Mouse (Mus musculus) embryonic fibroblast, embryonic 13.5 days (primary cell): ENCODE data around the gene Galntl6. TPM values are rescaled to one million over a fixed set of nuclear protein-coding genes. Genes with fewer than 3 reads are reported as not detected.
"Not testable (repeated sequence)": the region's sequence is repeated elsewhere in the genome, so short reads cannot be mapped to it uniquely, and the experiment has no call there.

Source experiments
- H3K27ac ChIP-seq: 2 replicates; pipeline ENCODE4 v1.5.1; 2012; ENCODE audit warnings: low read length, control low read depth, inconsistent platforms; ENCODE audit not compliant: insufficient read depth
- H3K4me1 ChIP-seq: 2 replicates; pipeline ENCODE4 v1.6.1; 2011; ENCODE audit warnings: low read length; ENCODE audit not compliant: control insufficient read depth, insufficient read depth
- H3K4me3 ChIP-seq: 2 replicates; pipeline ENCODE4 v1.5.1; 2011; ENCODE audit warnings: mild to moderate bottlenecking, control low read depth, low read length; ENCODE audit not compliant: insufficient read depth
- CTCF ChIP-seq: IDR thresholded peaks from 2 replicates; pipeline ENCODE4 v1.5.1; 2011; ENCODE audit warnings: mild to moderate bottlenecking, control low read depth, low read length, moderate library complexity, borderline replicate concordance; ENCODE audit not compliant: insufficient read depth
- POLR2A ChIP-seq: IDR thresholded peaks from 2 replicates; pipeline ENCODE4 v1.6.1; 2011; ENCODE audit warnings: low read depth, mild to moderate bottlenecking, control low read depth, low read length, moderate library complexity
- polyA plus RNA-seq: library from polyadenylated mRNA; stranded (reverse); fragments of >200 nt; gene quantifications from 2 replicates; pipeline ENCODE4 v1.2.4, GENCODE M21; 2011; ENCODE audit warnings: low read depth; ENCODE audit not compliant: missing spikeins, insufficient read length

Galntl6 gene
- polyA plus RNA-seq, 1 experiment = not detected

- H3K4me1 ChIP-seq = no peaks in the 10 kb centered on the region
- no peak overlapping the region for H3K4me3 ChIP-seq
- TF ChIP-seq POLR2A (no peak), CTCF (no peak)
- H3K27ac ChIP-seq = no peak overlapping the region
These were observed 389.0 kb downstream of the Galntl6 start for GRCm38 (mm10) chr8:58523443-58523842.

GRCm38 (mm10) chr8:58521932-58522331 lies 390.5 kb downstream of the Galntl6 start:
- H3K27ac ChIP-seq = no peak overlapping the region
- H3K4me3 ChIP-seq = no peak overlapping the region
- no peak for TF ChIP-seq POLR2A
- no peak for TF ChIP-seq CTCF
- no peaks in the 10 kb centered on the region for H3K4me1 ChIP-seq

GRCm38 (mm10) chr8:58510516-58510915 lies 401.9 kb downstream of the Galntl6 start:
- Histone ChIP-seq H3K27ac (no peak overlapping the region), H3K4me1 (no peaks in the 10 kb centered on the region), H3K4me3 (no peak overlapping the region)
- TF ChIP-seq CTCF (no peak), POLR2A (no peak)

- no peak overlapping the region for H3K4me3 ChIP-seq
- H3K27ac ChIP-seq = no peak overlapping the region
- no peak for TF ChIP-seq CTCF
- TF ChIP-seq POLR2A = no peak
- H3K4me1 ChIP-seq = no peaks in the 10 kb centered on the region
These were observed 403.4 kb downstream of the Galntl6 start for GRCm38 (mm10) chr8:58509051-58509450.

- H3K4me3 ChIP-seq = no peak overlapping the region
- no peak overlapping the region for H3K27ac ChIP-seq
- TF ChIP-seq CTCF (no peak), POLR2A (no peak)
- no peaks in the 10 kb centered on the region for H3K4me1 ChIP-seq
These were observed 425.3 kb downstream of the Galntl6 start for GRCm38 (mm10) chr8:58487099-58487498.

GRCm38 (mm10) chr8:58463342-58463741 lies 449.1 kb downstream of the Galntl6 start:
- H3K4me3 ChIP-seq, H3K27ac ChIP-seq, H3K4me1 ChIP-seq: not testable (repeated sequence)

GRCm38 (mm10) chr8:58442696-58443095 lies 469.7 kb downstream of the Galntl6 start:
- no peak overlapping the region for H3K4me3 ChIP-seq
- H3K27ac ChIP-seq = no peak overlapping the region
- no peak for TF ChIP-seq CTCF
- no peak for TF ChIP-seq POLR2A
- H3K4me1 ChIP-seq = no peaks in the 10 kb centered on the region

GRCm38 (mm10) chr8:58418481-58418880 lies 494.0 kb downstream of the Galntl6 start:
- H3K4me3 ChIP-seq = no peak overlapping the region
- TF ChIP-seq CTCF (no peak), POLR2A (no peak)
- H3K4me1 ChIP-seq = no peaks in the 10 kb centered on the region
- no peak overlapping the region for H3K27ac ChIP-seq

- H3K27ac ChIP-seq = no peak overlapping the region
- H3K4me3 ChIP-seq = no peak overlapping the region
- H3K4me1 ChIP-seq = no peaks in the 10 kb centered on the region
- TF ChIP-seq CTCF (no peak), POLR2A (no peak)
These were observed 494.9 kb downstream of the Galntl6 start for GRCm38 (mm10) chr8:58417551-58417950.

GRCm38 (mm10) chr8:58396500-58396899 lies 515.9 kb downstream of the Galntl6 start:
- Histone ChIP-seq H3K4me3 (no peak overlapping the region), H3K4me1 (no peaks in the 10 kb centered on the region), H3K27ac (no peak overlapping the region)
- TF ChIP-seq CTCF (no peak), POLR2A (no peak)

GRCm38 (mm10) chr8:58395879-58396278 lies 516.6 kb downstream of the Galntl6 start:
- Histone ChIP-seq H3K4me3 (no peak overlapping the region), H3K4me1 (no peaks in the 10 kb centered on the region), H3K27ac (no peak overlapping the region)
- TF ChIP-seq CTCF = no peak
- no peak for TF ChIP-seq POLR2A
